Mouse (Mus musculus): ENCODE data around the gene Hus1b.

- no peak for TF ChIP-seq CTCF (IDR thresholded peaks at IDR 0.05; ENCODE audit: low read depth)
- TF ChIP-seq EP300 (IDR thresholded peaks at IDR 0.05; ENCODE audit: low read depth), result no peak
Measured at GRCm38 (mm10) chr13:30913028-30913427, 34.5 kb downstream of the Hus1b start.

Data from liver, postnatal 0 days (tissue).